Mouse (Mus musculus) stomach, postnatal 0 days (tissue): ENCODE measurements at regions not wholly inside any gene's neighbourhood (a gene's known extent, or its start where the extent isn't known, plus 50 kb on each side); places are given as distances from the start of the nearest gene placed in this dataset.
A peak's percentile ranks its signal among the peaks of the same experiment; 100 is the strongest.

ENCODE experiments used
- ATAC-seq: fragments of 200-750 bp; cut with Nextera tagmentation; 2 replicates; pipeline ENCODE4 v1.8.0; 2017; ENCODE audit not compliant: low FRiP score, low TSS enrichment
- DNase-seq: peaks from one replicate; pipeline ENCODE4 v3.0.0-alpha.2; 2016; ENCODE audit warnings: low spot score
- H3K27ac ChIP-seq: fragments of 300-500 bp; sonication (generic); replicated peaks from 2 replicates; pipeline ENCODE4 v1.5.1; 2014; ENCODE audit warnings: mild to moderate bottlenecking, control low read depth
- H3K27me3 ChIP-seq: fragments of 300-500 bp; sonication (generic); 2 replicates; pipeline ENCODE4 v1.6.1; 2014; ENCODE audit warnings: low read length; ENCODE audit not compliant: control insufficient read depth, insufficient read depth
- H3K36me3 ChIP-seq: fragments of 300-500 bp; sonication (generic); 2 replicates; pipeline ENCODE4 v1.6.1; 2014; ENCODE audit warnings: low read length, mixed read lengths; ENCODE audit not compliant: control insufficient read depth, insufficient read depth
- H3K4me1 ChIP-seq: fragments of 300-500 bp; sonication (generic); replicated peaks from 2 replicates; pipeline ENCODE4 v1.6.1; 2014; ENCODE audit warnings: antibody characterized with exemption; ENCODE audit not compliant: control insufficient read depth, insufficient read depth
- H3K4me2 ChIP-seq: fragments of 300-500 bp; sonication (generic); replicated peaks from 2 replicates; pipeline ENCODE4 v1.6.1; 2014; ENCODE audit warnings: low read depth, mild to moderate bottlenecking, control low read depth, moderate library complexity
- H3K4me3 ChIP-seq: fragments of 300-500 bp; sonication (generic); 2 replicates; pipeline ENCODE4 v1.5.1; 2014; ENCODE audit warnings: low read depth, low read length, control low read depth
- H3K9ac ChIP-seq: fragments of 300-500 bp; sonication (generic); 2 replicates; pipeline ENCODE4 v1.6.1; 2014; ENCODE audit warnings: mild to moderate bottlenecking, low read length, control low read depth, mixed read lengths
- H3K9me3 ChIP-seq: fragments of 300-500 bp; sonication (generic); 2 replicates; pipeline ENCODE4 v1.6.1; 2016; ENCODE audit warnings: low read length; ENCODE audit not compliant: control insufficient read depth
- CTCF ChIP-seq: IDR thresholded peaks from 2 replicates; pipeline ENCODE4 v1.5.1; 2016; ENCODE audit warnings: antibody characterized with exemption, low read depth, mild to moderate bottlenecking, moderate library complexity
- EP300 ChIP-seq: optimal IDR thresholded peaks from 2 replicates; pipeline ENCODE3; 2016; ENCODE audit warnings: antibody characterized with exemption
- WGBS: fragments of 180-500 bp; shearing (Covaris S2); extraction: QIAGEN DNeasy Blood & Tissue Kit; methylation state at CpG from one replicate; pipeline ENCODE4 v1.1.7; 2014; 5-methylcytosine and 5-hydroxymethylcytosine counted together

DNA sequence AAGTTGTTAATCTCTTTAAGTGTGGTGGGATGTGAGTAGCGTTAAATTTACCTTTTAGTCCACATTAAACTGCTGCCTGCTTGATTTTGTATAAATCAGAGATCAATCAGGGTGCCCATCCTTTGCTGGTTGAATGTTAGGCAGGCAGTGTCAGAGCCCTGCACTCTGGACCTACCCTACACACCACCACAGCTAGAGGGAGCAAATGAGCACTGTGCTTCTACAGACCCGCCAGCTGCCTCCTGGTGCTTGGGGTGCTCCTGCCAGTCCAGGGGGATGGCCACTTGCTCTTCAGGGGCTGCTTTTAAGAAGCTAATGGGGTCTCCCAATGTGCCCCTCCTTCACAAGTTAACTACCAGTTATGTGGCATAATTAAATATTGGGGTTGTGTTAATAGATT is 96.3 kb downstream of the Tex36 start:
- Histone ChIP-seq H3K27me3 (no peaks in the 10 kb centered on the region), H3K4me2 (no peak overlapping the region), H3K27ac (no peak overlapping the region), H3K4me3 (no peak overlapping the region), H3K4me1 (no peaks in the 10 kb centered on the region), H3K9me3 (no peaks in the 10 kb centered on the region), H3K9ac (no peak overlapping the region), H3K36me3 (no peaks in the 10 kb centered on the region)
- TF ChIP-seq CTCF (peak; percentile 32), EP300 (no peak)
- WGBS: 79% methylated on average over 2 of the region's 2 CpGs
- no peak for ATAC-seq
- no peak for DNase-seq

DNA sequence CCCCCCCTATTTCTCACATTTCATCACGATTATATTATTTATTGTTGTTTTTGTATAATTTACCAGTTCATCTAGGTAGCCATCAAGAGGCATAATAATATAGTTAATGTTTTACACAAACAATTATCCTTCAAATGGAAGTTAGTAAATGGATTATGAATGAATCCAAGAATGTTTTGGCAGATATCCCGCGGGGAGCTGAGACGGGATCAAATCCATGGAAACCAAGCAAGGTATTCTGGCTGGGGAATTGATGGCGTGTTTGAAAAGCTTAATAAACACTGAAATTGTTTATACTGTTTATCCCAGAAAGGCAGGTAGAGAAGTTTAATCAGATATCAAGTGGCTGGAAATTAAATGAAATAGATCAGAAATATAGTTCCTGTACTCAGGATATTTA is 98.0 kb downstream of the Tex36 start:
- H3K27ac ChIP-seq: no peak overlapping the region
- H3K36me3 ChIP-seq: no peaks in the 10 kb centered on the region
- H3K9me3 ChIP-seq: no peaks in the 10 kb centered on the region
- ATAC-seq (no peak), DNase-seq (no peak)
- no peaks in the 10 kb centered on the region for H3K4me1 ChIP-seq
- H3K9ac ChIP-seq: no peak overlapping the region
- H3K4me3 ChIP-seq: no peak overlapping the region
- 63% methylated on average over 5 of the region's 5 CpGs for WGBS
- no peak overlapping the region for H3K4me2 ChIP-seq
- TF ChIP-seq EP300 (no peak), CTCF (no peak)
- H3K27me3 ChIP-seq: no peaks in the 10 kb centered on the region

DNA sequence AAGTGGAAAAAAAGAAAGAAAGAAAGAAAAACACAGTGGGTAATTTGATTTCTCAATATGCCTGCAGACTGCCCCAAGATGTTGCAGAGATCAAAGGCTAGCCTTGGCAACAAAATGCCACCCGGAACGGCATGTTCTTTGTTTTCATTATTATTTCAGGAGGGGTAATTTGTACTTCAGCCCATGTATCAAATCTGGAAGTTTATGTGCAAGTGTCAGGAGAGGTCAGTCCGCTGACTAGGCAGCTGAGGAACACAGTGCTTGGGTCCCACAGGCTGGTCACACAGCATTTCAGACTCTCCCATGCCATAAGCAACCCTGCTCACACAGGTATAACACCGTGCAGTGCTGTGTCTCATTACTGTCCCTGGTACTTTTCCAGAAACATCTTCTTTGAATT is 99.2 kb downstream of the Tex36 start:
- WGBS: 53% methylated on average over 4 of the region's 4 CpGs

GRCm38 (mm10) chr7:133497551-133497950 is 104.4 kb downstream of the Tex36 start:
- WGBS: 97% methylated on average over 3 of the region's 3 CpGs
- H3K4me3 ChIP-seq: no peak overlapping the region
- no peak overlapping the region for H3K9ac ChIP-seq
- DNase-seq: no peak
- H3K4me1 ChIP-seq: no peaks in the 10 kb centered on the region
- no peaks in the 10 kb centered on the region for H3K27me3 ChIP-seq
- no peak overlapping the region for H3K4me2 ChIP-seq
- no peaks in the 10 kb centered on the region for H3K9me3 ChIP-seq
- no peaks in the 10 kb centered on the region for H3K36me3 ChIP-seq
- H3K27ac ChIP-seq: no peak overlapping the region
- no peak for ATAC-seq
- no peak for TF ChIP-seq EP300
- TF ChIP-seq CTCF: no peak

More for the DNA sequence above, 99.2 kb downstream of the Tex36 start:
- Histone ChIP-seq H3K27ac (no peak overlapping the region), H3K27me3 (no peaks in the 10 kb centered on the region), H3K4me1 (no peaks in the 10 kb centered on the region), H3K36me3 (no peaks in the 10 kb centered on the region), H3K4me3 (no peak overlapping the region), H3K9ac (no peak overlapping the region), H3K4me2 (no peak overlapping the region), H3K9me3 (no peaks in the 10 kb centered on the region)
- TF ChIP-seq CTCF: no peak
- no peak for TF ChIP-seq EP300
- ATAC-seq: no peak
- DNase-seq: no peak

DNA sequence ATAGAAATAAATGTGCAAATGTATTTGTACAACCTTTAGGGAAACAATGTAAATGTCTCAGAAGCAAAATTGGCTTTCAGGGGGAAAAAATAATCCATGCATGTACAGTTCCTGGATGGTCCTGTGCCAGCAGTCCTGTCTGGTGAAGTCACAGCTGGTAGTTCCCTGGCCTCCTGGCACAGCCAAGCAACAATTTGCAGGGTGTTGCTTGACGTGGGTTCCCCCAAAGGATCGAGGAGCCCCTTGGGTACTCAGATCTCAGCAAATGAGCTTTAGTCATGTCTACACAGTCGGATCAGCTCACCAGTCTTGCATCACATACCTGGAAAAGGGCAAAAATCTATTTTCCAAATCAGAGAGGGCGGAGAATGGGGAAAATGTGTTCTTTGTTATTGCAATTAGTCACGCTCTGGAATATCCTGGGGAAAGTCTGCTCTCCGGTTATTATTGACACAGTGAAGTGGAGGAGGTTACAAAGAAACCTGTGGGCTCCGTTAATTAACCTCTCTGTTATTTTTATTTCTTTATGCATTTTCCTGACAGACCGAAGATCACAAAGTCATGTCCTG is 106.9 kb downstream of the Tex36 start:
- Histone ChIP-seq H3K4me2 (no peak overlapping the region), H3K4me3 (no peak overlapping the region), H3K9ac (no peak overlapping the region), H3K4me1 (no peaks in the 10 kb centered on the region), H3K27me3 (no peaks in the 10 kb centered on the region), H3K27ac (no peak overlapping the region), H3K36me3 (no peaks in the 10 kb centered on the region), H3K9me3 (no peaks in the 10 kb centered on the region)
- 53% methylated on average over 8 of the region's 8 CpGs for WGBS
- TF ChIP-seq EP300: no peak
- no peak for TF ChIP-seq CTCF
- DNase-seq: no peak
- ATAC-seq: no peak

DNA sequence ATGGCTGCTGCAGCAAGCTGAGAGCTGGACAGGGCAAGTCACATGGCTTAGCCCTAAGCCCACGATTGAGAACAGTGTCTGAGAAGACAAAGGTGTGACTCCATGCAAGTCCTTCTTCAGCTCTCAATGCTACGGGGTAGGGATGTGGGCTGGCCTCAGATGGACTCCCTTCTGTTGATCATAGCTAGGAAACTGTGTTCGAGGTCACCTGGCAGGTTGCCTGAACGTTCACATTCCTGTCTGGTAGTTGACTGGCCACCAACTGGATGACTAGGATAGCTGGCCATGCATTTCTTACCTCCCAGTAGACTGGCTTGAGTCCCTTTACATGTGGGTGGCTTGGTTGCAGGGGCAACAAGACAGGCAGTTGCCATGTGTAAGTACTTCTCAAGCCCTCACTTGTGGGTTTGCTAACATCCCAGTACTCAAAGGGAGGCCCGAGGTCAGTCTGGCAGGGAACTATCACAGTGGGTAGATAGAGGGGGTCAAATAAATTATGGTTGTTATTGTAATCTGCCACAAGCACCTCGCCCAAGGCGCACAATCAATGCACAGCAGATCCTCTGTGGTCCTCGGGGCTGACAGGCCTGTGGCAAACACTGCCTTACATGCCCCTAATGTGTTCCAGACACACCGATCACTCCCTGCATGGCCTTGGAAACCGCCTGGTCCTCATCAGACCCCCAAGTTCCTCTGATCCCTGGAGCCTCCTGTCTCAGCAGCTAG is 107.5 kb downstream of the Tex36 start:
- Histone ChIP-seq H3K36me3 (no peaks in the 10 kb centered on the region), H3K4me1 (no peaks in the 10 kb centered on the region), H3K27ac (no peak overlapping the region), H3K9ac (no peak overlapping the region), H3K4me2 (no peak overlapping the region), H3K4me3 (no peak overlapping the region), H3K27me3 (no peaks in the 10 kb centered on the region), H3K9me3 (no peaks in the 10 kb centered on the region)
- WGBS: 66% methylated on average over 10 of the region's 10 CpGs
- TF ChIP-seq EP300 (no peak), CTCF (no peak)
- ATAC-seq (no peak), DNase-seq (no peak)
